Mouse (Mus musculus): ENCODE data around the gene Scd3. TPM values are rescaled to one million over a fixed set of nuclear protein-coding genes. Genes with fewer than 3 reads are reported as not detected.

Scd3 gene
- 0.22 and 0.36 TPM in 2 replicates for polyA plus RNA-seq (2014; fragmentation: Nextera tagmentation; extraction: Ambion mirVana)

GRCm38 (mm10) chr19:44203015-44203564 is at the start of gene Scd3:
Gene Scd3, plus strand, starts transcription at chr19:44203269.
- Histone ChIP-seq H3K4me3 (ENCODE audit: low read depth, low read length) (no peak within 1 kb of the TSS), H3K9me3 (ENCODE audit: control insufficient read depth, low read length) (no peaks in the 10 kb centered on the region), H3K36me3 (ENCODE audit: control insufficient read depth, insufficient read depth, low read length) (no peaks in the 10 kb centered on the region), H3K4me2 (ENCODE audit: low read depth, low read length) (no peak within 1 kb of the TSS), H3K27me3 (replicated peaks; ENCODE audit: control insufficient read depth, insufficient read depth, low read length) (no peaks in the 10 kb centered on the region), H3K9ac (ENCODE audit: low read depth, low read length) (no peak within 1 kb of the TSS), H3K4me1 (ENCODE audit: control insufficient read depth, insufficient read depth, low read length) (no peaks in the 10 kb centered on the region), H3K27ac (replicated peaks; ENCODE audit: low read depth, low read length) (no peak within 1 kb of the TSS)
- ATAC-seq (ENCODE audit: low read depth) (peak; percentile 30; the same call in 1 of the 2 replicates), DNase-seq (ENCODE audit: low spot score) (peak; percentile 15)
- WGBS = 91% methylated on average over 9 of the region's 9 CpGs

- no peak overlapping the region for H3K9ac ChIP-seq (ENCODE audit: low read depth, low read length)
- no peak overlapping the region for H3K27ac ChIP-seq (replicated peaks; ENCODE audit: low read depth, low read length)
- H3K36me3 ChIP-seq (ENCODE audit: control insufficient read depth, insufficient read depth, low read length) = no peaks in the 10 kb centered on the region
- 80% methylated on average over 5 of the region's 5 CpGs for WGBS
- H3K4me1 ChIP-seq (ENCODE audit: control insufficient read depth, insufficient read depth, low read length) = no peaks in the 10 kb centered on the region
- H3K4me2 ChIP-seq (ENCODE audit: low read depth, low read length) = no peak overlapping the region
- peaks cover 14% of the 10 kb centered on the region; the same call in 1 of the 2 replicates for H3K27me3 ChIP-seq (replicated peaks; ENCODE audit: control insufficient read depth, insufficient read depth, low read length)
- no peak overlapping the region for H3K4me3 ChIP-seq (ENCODE audit: low read depth, low read length)
- no peak for ATAC-seq (ENCODE audit: low read depth)
- DNase-seq (ENCODE audit: low spot score) = no peak
- no peaks in the 10 kb centered on the region for H3K9me3 ChIP-seq (ENCODE audit: control insufficient read depth, low read length)
Measured at GRCm38 (mm10) chr19:44153781-44154180, 49.3 kb upstream of the Scd3 start.

GRCm38 (mm10) chr19:44157005-44157404 is 46.1 kb upstream of the Scd3 start:
- Histone ChIP-seq H3K27me3 (replicated peaks; ENCODE audit: control insufficient read depth, insufficient read depth, low read length) (peaks cover 9% of the 10 kb centered on the region; the same call in 1 of the 2 replicates), H3K4me3 (ENCODE audit: low read depth, low read length) (no peak overlapping the region), H3K4me2 (ENCODE audit: low read depth, low read length) (no peak overlapping the region), H3K36me3 (ENCODE audit: control insufficient read depth, insufficient read depth, low read length) (no peaks in the 10 kb centered on the region), H3K9me3 (ENCODE audit: control insufficient read depth, low read length) (no peaks in the 10 kb centered on the region), H3K9ac (ENCODE audit: low read depth, low read length) (no peak overlapping the region), H3K27ac (replicated peaks; ENCODE audit: low read depth, low read length) (no peak overlapping the region), H3K4me1 (ENCODE audit: control insufficient read depth, insufficient read depth, low read length) (no peaks in the 10 kb centered on the region)
- ATAC-seq (ENCODE audit: low read depth) = no peak
- no peak for DNase-seq (ENCODE audit: low spot score)
- 91% methylated on average over 10 of the region's 10 CpGs for WGBS

- Histone ChIP-seq H3K4me2 (ENCODE audit: low read depth, low read length) (no peak overlapping the region), H3K9me3 (ENCODE audit: control insufficient read depth, low read length) (no peaks in the 10 kb centered on the region), H3K27me3 (replicated peaks; ENCODE audit: control insufficient read depth, insufficient read depth, low read length) (peaks cover 9% of the 10 kb centered on the region; the same call in 1 of the 2 replicates), H3K4me3 (ENCODE audit: low read depth, low read length) (no peak overlapping the region), H3K9ac (ENCODE audit: low read depth, low read length) (no peak overlapping the region), H3K4me1 (ENCODE audit: control insufficient read depth, insufficient read depth, low read length) (no peaks in the 10 kb centered on the region), H3K36me3 (ENCODE audit: control insufficient read depth, insufficient read depth, low read length) (no peaks in the 10 kb centered on the region), H3K27ac (replicated peaks; ENCODE audit: low read depth, low read length) (no peak overlapping the region)
- WGBS = 78% methylated on average over 3 of the region's 3 CpGs
- DNase-seq (ENCODE audit: low spot score) (no peak), ATAC-seq (ENCODE audit: low read depth) (no peak)
Measured at GRCm38 (mm10) chr19:44159386-44159785, 43.7 kb upstream of the Scd3 start.

- WGBS = 8% methylated on average over 3 of the region's 3 CpGs
- no peak overlapping the region for H3K27ac ChIP-seq (replicated peaks; ENCODE audit: low read depth, low read length)
- DNase-seq (ENCODE audit: low spot score) = peak; percentile 3
Measured at GRCm38 (mm10) chr19:44161515-44161914, 41.6 kb upstream of the Scd3 start.

GRCm38 (mm10) chr19:44174835-44175234 is 28.2 kb upstream of the Scd3 start:
- no peak for ATAC-seq (ENCODE audit: low read depth)
- no peak for DNase-seq (ENCODE audit: low spot score)
- no peak overlapping the region for H3K4me3 ChIP-seq (ENCODE audit: low read depth, low read length)
- H3K27me3 ChIP-seq (replicated peaks; ENCODE audit: control insufficient read depth, insufficient read depth, low read length) = no peaks in the 10 kb centered on the region
- no peak overlapping the region for H3K9ac ChIP-seq (ENCODE audit: low read depth, low read length)
- H3K4me2 ChIP-seq (ENCODE audit: low read depth, low read length) = no peak overlapping the region
- H3K36me3 ChIP-seq (ENCODE audit: control insufficient read depth, insufficient read depth, low read length) = no peaks in the 10 kb centered on the region
- WGBS = 68% methylated on average over 8 of the region's 8 CpGs
- 0 out of 2 replicates have a peak, but pooled peaks cover 9% of the 10 kb centered on the region for H3K9me3 ChIP-seq (ENCODE audit: control insufficient read depth, low read length)
- H3K4me1 ChIP-seq (ENCODE audit: control insufficient read depth, insufficient read depth, low read length) = no peaks in the 10 kb centered on the region
- no peak overlapping the region for H3K27ac ChIP-seq (replicated peaks; ENCODE audit: low read depth, low read length)

More at GRCm38 (mm10) chr19:44161515-44161914, 41.6 kb upstream of the Scd3 start:
- Histone ChIP-seq H3K4me1 (ENCODE audit: control insufficient read depth, insufficient read depth, low read length) (no peaks in the 10 kb centered on the region), H3K36me3 (ENCODE audit: control insufficient read depth, insufficient read depth, low read length) (no peaks in the 10 kb centered on the region), H3K27me3 (replicated peaks; ENCODE audit: control insufficient read depth, insufficient read depth, low read length) (0 out of 2 replicates have a peak, but pooled peaks cover 5% of the 10 kb centered on the region), H3K4me2 (ENCODE audit: low read depth, low read length) (no peak overlapping the region), H3K9me3 (ENCODE audit: control insufficient read depth, low read length) (no peaks in the 10 kb centered on the region), H3K9ac (ENCODE audit: low read depth, low read length) (no peak overlapping the region), H3K4me3 (ENCODE audit: low read depth, low read length) (no peak overlapping the region)
- no peak for ATAC-seq (ENCODE audit: low read depth)

GRCm38 (mm10) chr19:44176741-44177140 is 26.3 kb upstream of the Scd3 start:
- no peaks in the 10 kb centered on the region for H3K27me3 ChIP-seq (replicated peaks; ENCODE audit: control insufficient read depth, insufficient read depth, low read length)
- 0 out of 2 replicates have a peak, but pooled peaks cover 9% of the 10 kb centered on the region for H3K9me3 ChIP-seq (ENCODE audit: control insufficient read depth, low read length)
- H3K27ac ChIP-seq (replicated peaks; ENCODE audit: low read depth, low read length) = no peak overlapping the region
- H3K4me3 ChIP-seq (ENCODE audit: low read depth, low read length) = no peak overlapping the region
- no peak for DNase-seq (ENCODE audit: low spot score)
- H3K4me2 ChIP-seq (ENCODE audit: low read depth, low read length) = no peak overlapping the region
- H3K9ac ChIP-seq (ENCODE audit: low read depth, low read length) = no peak overlapping the region
- H3K4me1 ChIP-seq (ENCODE audit: control insufficient read depth, insufficient read depth, low read length) = no peaks in the 10 kb centered on the region
- no peaks in the 10 kb centered on the region for H3K36me3 ChIP-seq (ENCODE audit: control insufficient read depth, insufficient read depth, low read length)
- 80% methylated on average over 3 of the region's 3 CpGs for WGBS
- ATAC-seq (ENCODE audit: low read depth) = no peak

GRCm38 (mm10) chr19:44180502-44180901 is 22.6 kb upstream of the Scd3 start:
- 82% methylated on average over 1 of the region's 1 CpGs for WGBS
- no peak overlapping the region for H3K4me3 ChIP-seq (ENCODE audit: low read depth, low read length)

GRCm38 (mm10) chr19:44183968-44184367 is 19.1 kb upstream of the Scd3 start:
- Histone ChIP-seq H3K36me3 (ENCODE audit: control insufficient read depth, insufficient read depth, low read length) (no peaks in the 10 kb centered on the region), H3K4me2 (ENCODE audit: low read depth, low read length) (no peak overlapping the region), H3K9me3 (ENCODE audit: control insufficient read depth, low read length) (no peaks in the 10 kb centered on the region), H3K27me3 (replicated peaks; ENCODE audit: control insufficient read depth, insufficient read depth, low read length) (no peaks in the 10 kb centered on the region), H3K27ac (replicated peaks; ENCODE audit: low read depth, low read length) (no peak overlapping the region), H3K4me1 (ENCODE audit: control insufficient read depth, insufficient read depth, low read length) (no peaks in the 10 kb centered on the region), H3K4me3 (ENCODE audit: low read depth, low read length) (no peak overlapping the region), H3K9ac (ENCODE audit: low read depth, low read length) (no peak overlapping the region)
- ATAC-seq (ENCODE audit: low read depth) = no peak
- WGBS = 77% methylated on average over 3 of the region's 3 CpGs
- no peak for DNase-seq (ENCODE audit: low spot score)

More at GRCm38 (mm10) chr19:44180502-44180901, 22.6 kb upstream of the Scd3 start:
- H3K4me1 ChIP-seq (ENCODE audit: control insufficient read depth, insufficient read depth, low read length) = no peaks in the 10 kb centered on the region
- no peak overlapping the region for H3K4me2 ChIP-seq (ENCODE audit: low read depth, low read length)
- ATAC-seq (ENCODE audit: low read depth) (no peak), DNase-seq (ENCODE audit: low spot score) (no peak)
- H3K27ac ChIP-seq (replicated peaks; ENCODE audit: low read depth, low read length) = no peak overlapping the region
- H3K9ac ChIP-seq (ENCODE audit: low read depth, low read length) = no peak overlapping the region
- H3K27me3 ChIP-seq (replicated peaks; ENCODE audit: control insufficient read depth, insufficient read depth, low read length) = no peaks in the 10 kb centered on the region
- no peaks in the 10 kb centered on the region for H3K36me3 ChIP-seq (ENCODE audit: control insufficient read depth, insufficient read depth, low read length)
- 0 out of 2 replicates have a peak, but pooled peaks cover 9% of the 10 kb centered on the region for H3K9me3 ChIP-seq (ENCODE audit: control insufficient read depth, low read length)
